Mouse (Mus musculus) layer of hippocampus, adult 6 months (tissue): ENCODE data around the gene Nox4. TPM values are rescaled to one million over a fixed set of nuclear protein-coding genes. Genes with fewer than 3 reads are reported as not detected.

Experiments used
- long read RNA-seq, 2 experiments: library from polyadenylated mRNA; unstranded; transcript quantifications; one replicate each; pipeline ENCODE4 v2.0.0; 2019 to 2020
- polyA plus RNA-seq: library from polyadenylated mRNA; unstranded; fragments of <200 nt; fragmentation: Nextera tagmentation; gene quantifications from 2 replicates; pipeline ENCODE4 v1.2.3, GENCODE M21; 2021

Nox4 gene
- 0.09 and 0.15 TPM in 2 replicates for polyA plus RNA-seq
- long read RNA-seq, experiment 1, result 0 reads
- long read RNA-seq, experiment 2, result 0 reads

DNA sequence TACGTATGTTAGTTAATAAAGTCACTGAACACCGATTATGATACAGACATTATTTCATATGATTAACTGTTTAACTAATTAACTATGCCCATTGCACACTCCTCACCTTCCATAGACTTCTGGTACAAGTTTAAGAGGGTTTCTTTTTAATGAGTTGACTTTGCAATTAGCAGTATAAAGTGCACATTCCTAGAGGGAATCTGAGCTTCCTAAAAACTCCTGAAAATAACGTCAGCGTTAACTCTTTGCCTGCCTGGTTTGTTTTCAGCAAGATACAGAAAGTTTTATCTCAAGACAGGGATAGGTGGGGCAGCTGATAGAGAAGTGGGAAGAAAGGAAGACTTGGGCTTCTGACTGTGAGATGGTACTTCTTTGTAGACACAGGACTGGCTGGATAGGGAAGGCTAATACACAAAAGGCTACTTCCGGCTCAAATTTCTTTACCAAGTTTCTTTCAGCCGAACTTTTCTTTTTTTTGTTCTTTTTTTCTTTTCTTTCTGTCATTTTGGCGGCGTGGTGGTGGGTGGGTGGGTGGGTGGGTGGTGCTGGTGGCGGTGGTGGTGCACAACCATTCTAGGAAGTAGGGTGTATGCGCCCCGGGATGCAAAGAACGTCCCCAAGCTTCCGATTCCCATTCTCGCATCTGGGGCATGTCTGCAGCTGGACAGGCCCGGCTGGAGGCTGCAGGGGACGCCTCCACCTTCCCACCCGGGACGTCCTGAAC, at the start of gene Nox4:
Gene Nox4 (plus strand): TSS at position 241 of the 724 bp plus-strand sequence.

Other genes with a start within 250 kb of the Nox4 start
- gene Vmn2r79, start 250.0 kb upstream of the Nox4 start, polyA plus RNA-seq, result not detected in 2 replicates
- 0.03 and 0.05 TPM in 2 replicates for gene Tyr, start 247.4 kb downstream of the Nox4 start, polyA plus RNA-seq